Mouse (Mus musculus) small intestine, adult 2 months (tissue): ENCODE measurements around the gene Ifitm3. TPM values are rescaled to one million over a fixed set of nuclear protein-coding genes. Genes with fewer than 3 reads are reported as not detected.
"Not testable (repeated sequence)": the region's sequence is repeated elsewhere in the genome, so short reads cannot be mapped to it uniquely, and the experiment has no call there.

ENCODE experiments used
- H3K27ac ChIP-seq: fragments of 200-500 bp; 2 replicates; pipeline ENCODE4 v1.5.1; 2012; ENCODE audit warnings: low read depth, low read length, control low read depth, inconsistent platforms; ENCODE audit not compliant: insufficient read depth
- H3K27me3 ChIP-seq: fragments of 200-500 bp; 2 replicates; pipeline ENCODE4 v1.6.1; 2012; ENCODE audit warnings: mild to moderate bottlenecking, moderate library complexity, low read length, inconsistent platforms; ENCODE audit not compliant: control insufficient read depth, insufficient read depth
- H3K36me3 ChIP-seq: fragments of 200-500 bp; 2 replicates; pipeline ENCODE4 v1.6.1; 2012; ENCODE audit warnings: mild to moderate bottlenecking, low read length, control low read depth, inconsistent platforms; ENCODE audit not compliant: control insufficient read depth, insufficient read depth
- H3K4me1 ChIP-seq: fragments of 200-500 bp; 2 replicates; pipeline ENCODE4 v1.6.1; 2012; ENCODE audit warnings: low read length, inconsistent platforms, mixed read lengths; ENCODE audit not compliant: control insufficient read depth, insufficient read depth, insufficient read length
- H3K4me3 ChIP-seq: fragments of 200-500 bp; 2 replicates; pipeline ENCODE4 v1.5.1; 2012; ENCODE audit warnings: low read depth, mild to moderate bottlenecking, control low read depth, inconsistent platforms, low read length, moderate library complexity
- CTCF ChIP-seq: fragments of 200-500 bp; IDR thresholded peaks from 2 replicates; pipeline ENCODE4 v1.5.1; 2012; ENCODE audit warnings: low read depth, mild to moderate bottlenecking, control low read depth, inconsistent platforms, low read length, moderate library complexity, mixed read lengths; ENCODE audit not compliant: insufficient replicate concordance, insufficient read length; ENCODE audit errors: extremely low read depth
- POLR2A ChIP-seq: fragments of 200-500 bp; IDR thresholded peaks from 2 replicates; pipeline ENCODE4 v1.6.1; 2012; ENCODE audit warnings: low read depth, mild to moderate bottlenecking, control low read depth, inconsistent platforms, low read length, moderate library complexity
- WGBS: fragments of 180-500 bp; shearing (Covaris S2); methylation state at CpG from one replicate; pipeline ENCODE4 v1.1.7; 2018; 5-methylcytosine and 5-hydroxymethylcytosine counted together
- polyA plus RNA-seq: library from polyadenylated mRNA; depleted of rRNA; stranded (reverse); fragments of >200 nt; gene quantifications from 2 replicates; pipeline ENCODE4 v1.2.3, GENCODE M21; 2012

Ifitm3 gene
- polyA plus RNA-seq, 1 experiment, result 147 TPM

DNA sequence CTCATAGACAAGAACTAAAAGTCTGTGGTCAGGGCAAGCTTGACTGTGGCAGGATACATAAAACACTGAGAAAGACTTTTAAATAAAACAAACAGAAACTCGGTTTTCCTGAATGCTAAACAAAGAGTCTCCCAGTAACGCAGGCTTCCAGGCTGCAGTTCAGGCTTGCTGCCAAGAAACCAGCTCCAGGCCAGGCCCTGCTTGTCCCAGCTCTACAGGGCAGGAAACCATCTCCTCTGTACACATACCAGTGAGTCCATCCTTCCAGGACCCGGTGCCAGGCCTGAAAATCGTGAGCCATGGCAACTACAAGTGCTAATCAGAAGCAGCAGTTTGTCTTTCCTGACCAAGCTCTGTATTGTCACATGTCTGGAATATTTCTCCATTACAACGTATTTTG lies 31.1 kb upstream of the Ifitm3 start:
- Histone ChIP-seq H3K36me3 (no peaks in the 10 kb centered on the region), H3K4me1 (peaks cover 7% of the 10 kb centered on the region; the same call in 1 of the 2 replicates), H3K27ac (peak overlapping the region; percentile 48), H3K4me3 (no peak overlapping the region), H3K27me3 (no peaks in the 10 kb centered on the region)
- 7% methylated on average over 5 of the region's 5 CpGs for WGBS
- TF ChIP-seq POLR2A (no peak), CTCF (no peak)

DNA sequence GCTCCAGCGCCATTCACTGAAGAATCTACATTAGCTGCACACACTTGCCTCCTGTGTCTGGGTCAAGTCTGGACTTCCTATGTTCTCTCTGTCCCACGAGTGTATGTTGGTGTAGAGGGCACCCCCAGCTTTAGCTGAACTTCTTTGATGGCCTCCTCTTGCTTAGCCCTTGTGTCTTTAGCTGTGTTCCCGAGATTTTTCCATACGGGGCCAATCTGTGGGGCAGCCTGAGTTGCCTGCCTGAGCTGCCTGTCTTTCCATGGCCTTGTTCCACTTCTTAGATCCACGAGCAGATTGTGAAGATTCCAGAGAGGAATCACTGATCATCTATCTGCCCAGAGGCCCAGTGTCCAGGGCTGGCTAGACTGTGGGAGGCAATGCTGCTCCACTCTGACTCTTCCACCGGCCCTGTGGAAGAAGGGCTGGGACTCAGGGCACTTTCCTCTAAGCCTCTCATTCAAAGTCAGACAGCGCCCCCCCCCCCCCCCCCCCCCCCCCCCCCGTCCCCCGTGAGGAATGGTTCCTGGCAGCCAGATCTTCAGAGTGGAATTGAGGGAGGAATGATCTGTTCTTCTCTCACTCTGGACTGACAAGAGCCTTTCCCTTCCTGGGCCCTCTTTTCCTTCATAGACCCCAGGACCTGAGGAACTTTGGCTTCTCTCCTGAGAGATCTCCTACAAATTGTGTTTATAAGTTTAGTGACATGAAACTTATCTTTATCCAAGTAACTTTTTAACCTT lies 30.5 kb upstream of the Ifitm3 start:
- 33% methylated on average over 6 of the region's 9 CpGs for WGBS
- H3K27me3 ChIP-seq, result no peaks in the 10 kb centered on the region
- no peaks in the 10 kb centered on the region for H3K36me3 ChIP-seq
- TF ChIP-seq CTCF (no peak), POLR2A (no peak)
- peaks cover 4% of the 10 kb centered on the region; the same call in 1 of the 2 replicates for H3K4me1 ChIP-seq
- H3K4me3 ChIP-seq, result no peak overlapping the region
- peak overlapping the region; percentile 76 for H3K27ac ChIP-seq

DNA sequence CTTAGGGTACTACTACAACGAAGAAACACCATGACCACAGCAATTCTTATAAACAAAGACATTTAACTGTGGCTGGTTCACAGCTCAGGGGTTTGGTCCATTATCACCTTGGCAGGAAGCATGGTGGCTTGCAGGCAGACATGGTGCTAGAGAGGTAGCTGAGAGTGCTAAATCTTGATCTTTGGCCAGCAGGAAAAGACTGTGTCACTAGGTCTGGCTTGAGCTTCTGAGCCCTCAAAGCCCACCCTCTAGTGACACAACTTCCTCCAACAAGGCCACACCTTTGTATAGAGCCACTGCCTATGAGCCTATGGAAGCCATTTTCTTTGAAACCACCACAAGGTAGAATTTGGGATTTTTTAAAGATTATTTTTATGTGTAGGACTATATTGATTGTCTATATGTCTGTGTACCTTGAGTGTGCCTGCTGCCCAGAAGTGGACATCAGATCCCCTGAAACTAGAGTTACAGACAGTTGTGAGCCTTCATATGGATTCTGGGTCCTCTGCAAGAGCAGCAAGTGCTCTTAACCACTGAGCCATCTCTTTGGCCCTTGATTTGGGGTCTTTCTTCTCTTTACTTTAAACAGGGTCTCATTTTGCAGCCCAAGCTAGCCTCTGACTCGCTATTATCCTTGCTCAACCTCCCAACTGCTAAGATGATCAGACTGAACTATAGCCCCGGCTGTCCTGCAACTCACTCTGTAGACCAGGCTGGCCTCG lies 29.0 kb upstream of the Ifitm3 start:
- Histone ChIP-seq H3K4me1 (peaks cover 4% of the 10 kb centered on the region; the same call in 1 of the 2 replicates), H3K36me3 (no peaks in the 10 kb centered on the region), H3K27me3 (no peaks in the 10 kb centered on the region), H3K27ac (no peak overlapping the region), H3K4me3 (no peak overlapping the region)
- 100% methylated on average over 4 of the region's 4 CpGs for WGBS
- TF ChIP-seq POLR2A, result no peak
- TF ChIP-seq CTCF, result no peak

DNA sequence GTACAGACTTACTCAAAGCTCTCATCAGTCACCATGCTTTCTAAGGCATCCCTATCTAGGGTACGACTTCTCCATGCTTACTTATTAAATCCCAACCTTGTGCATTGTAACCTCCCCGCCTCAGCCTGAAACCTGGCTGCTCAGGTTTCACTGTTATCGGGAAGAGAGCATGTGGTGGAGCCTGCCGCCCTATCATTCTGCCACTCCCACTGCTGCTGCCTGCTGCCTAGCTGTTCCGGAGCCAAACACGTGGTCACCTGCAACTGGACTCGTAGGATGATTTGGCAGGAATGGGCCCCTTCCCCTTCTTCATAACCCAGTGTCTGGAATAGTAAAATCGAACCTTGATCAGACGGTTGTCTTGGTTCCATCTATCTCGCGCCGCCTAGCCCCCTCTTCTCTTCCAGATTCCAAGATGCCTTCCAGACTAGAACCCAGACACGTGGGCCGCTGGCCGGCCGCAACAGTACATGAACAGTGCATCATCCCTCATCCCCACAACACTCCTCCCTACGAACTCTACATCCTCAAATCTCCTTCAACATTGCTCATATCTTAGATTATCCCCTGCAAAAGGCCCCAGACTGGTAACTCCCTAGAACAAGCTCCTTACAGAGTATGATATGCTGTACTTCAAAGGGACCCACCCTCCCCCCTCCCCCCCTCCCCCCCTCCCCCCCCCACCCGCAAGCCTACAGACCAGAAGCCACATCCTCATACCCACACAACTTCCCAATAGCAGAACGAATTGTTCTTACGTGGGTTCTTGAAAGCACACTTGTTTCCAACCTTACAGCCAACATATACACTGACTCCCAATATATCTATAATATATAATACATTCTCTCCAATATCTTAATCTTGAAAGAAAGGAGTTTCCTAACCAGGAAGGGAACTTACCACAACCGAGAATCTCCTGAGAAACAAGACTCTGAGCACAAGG lies 27.8 kb upstream of the Ifitm3 start:
- no peak overlapping the region for H3K4me3 ChIP-seq
- 23% methylated on average over 20 of the region's 21 CpGs for WGBS
- H3K4me1 ChIP-seq, result peaks cover 5% of the 10 kb centered on the region; the same call in 1 of the 2 replicates
- no peaks in the 10 kb centered on the region for H3K36me3 ChIP-seq
- H3K27me3 ChIP-seq, result no peaks in the 10 kb centered on the region
- peak overlapping the region; percentile 69 for H3K27ac ChIP-seq
- TF ChIP-seq CTCF, result no peak
- TF ChIP-seq POLR2A, result no peak

DNA sequence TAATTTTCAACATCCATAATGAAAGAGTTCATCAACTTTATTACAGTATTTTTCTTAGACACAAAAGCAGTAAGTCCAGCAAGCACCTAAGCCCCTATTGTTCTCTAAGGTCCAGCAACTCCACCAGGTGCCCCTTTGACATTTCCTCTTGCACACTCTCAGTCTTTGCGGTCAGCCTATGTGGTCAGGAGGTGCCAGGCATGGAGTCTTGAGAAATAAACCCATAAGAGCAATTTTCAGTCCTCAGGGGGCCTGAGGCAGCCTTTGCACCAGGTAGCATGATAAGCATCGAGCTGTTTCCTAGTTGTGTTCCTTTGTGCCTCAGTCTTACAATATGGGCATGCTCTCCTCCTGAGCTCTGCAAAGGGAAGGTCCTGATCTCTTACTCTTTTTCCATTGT lies 26.1 kb upstream of the Ifitm3 start:
- WGBS, result 64% methylated on average over 1 of the region's 2 CpGs
- H3K27ac ChIP-seq, H3K36me3 ChIP-seq, H3K4me3 ChIP-seq, H3K4me1 ChIP-seq, H3K27me3 ChIP-seq: not testable (repeated sequence)

DNA sequence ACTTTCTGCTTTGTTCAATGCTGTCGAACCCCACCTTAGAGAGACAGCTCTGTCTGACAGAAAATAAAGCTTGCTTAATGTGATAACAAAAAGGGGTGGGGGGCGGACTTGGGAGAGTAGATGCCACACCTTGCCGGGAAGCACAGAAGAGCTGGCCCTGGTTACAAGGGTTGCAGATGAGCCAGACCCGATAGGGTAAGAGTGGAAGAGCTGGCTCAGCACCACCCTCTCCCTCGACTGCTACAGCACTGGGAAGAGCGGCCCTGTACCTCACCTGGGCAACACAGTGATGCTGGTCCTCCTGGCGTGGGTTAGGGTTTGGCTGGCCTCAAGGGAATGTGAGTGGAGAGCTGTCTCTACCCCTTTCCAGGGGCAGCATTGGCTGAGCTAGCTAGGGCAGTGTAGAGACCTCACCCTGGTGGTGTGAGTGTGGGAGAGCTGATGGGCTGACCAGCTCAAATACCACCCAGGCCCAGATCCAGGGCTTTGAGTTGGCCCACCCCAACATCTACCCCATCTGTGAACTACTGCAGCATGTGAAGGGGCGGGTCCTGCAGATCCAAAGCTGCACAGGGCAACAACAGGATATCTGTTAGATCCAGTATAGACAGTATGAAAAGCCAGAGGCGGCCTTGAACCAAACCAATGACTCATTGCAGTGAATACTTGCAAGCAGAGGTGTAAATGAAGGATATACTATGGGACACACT lies 22.0 kb upstream of the Ifitm3 start:
- Histone ChIP-seq H3K4me3 (no peak overlapping the region), H3K36me3 (no peaks in the 10 kb centered on the region), H3K27me3 (no peaks in the 10 kb centered on the region), H3K27ac (no peak overlapping the region), H3K4me1 (peaks cover 6% of the 10 kb centered on the region; the same call in 1 of the 2 replicates)
- TF ChIP-seq POLR2A (no peak), CTCF (no peak)
- 31% methylated on average over 9 of the region's 9 CpGs for WGBS
